Mouse (Mus musculus): ENCODE measurements around the gene Krt6a. TPM values are rescaled to one million over a fixed set of nuclear protein-coding genes. Genes with fewer than 3 reads are reported as not detected.
"Not testable (repeated sequence)": the region's sequence is repeated elsewhere in the genome, so short reads cannot be mapped to it uniquely, and the experiment has no call there.

Krt6a gene
- not detected for total RNA-seq (2021)
- long read RNA-seq, experiment 1, result 0 reads
- long read RNA-seq, experiment 2, result 0 reads

DNA sequence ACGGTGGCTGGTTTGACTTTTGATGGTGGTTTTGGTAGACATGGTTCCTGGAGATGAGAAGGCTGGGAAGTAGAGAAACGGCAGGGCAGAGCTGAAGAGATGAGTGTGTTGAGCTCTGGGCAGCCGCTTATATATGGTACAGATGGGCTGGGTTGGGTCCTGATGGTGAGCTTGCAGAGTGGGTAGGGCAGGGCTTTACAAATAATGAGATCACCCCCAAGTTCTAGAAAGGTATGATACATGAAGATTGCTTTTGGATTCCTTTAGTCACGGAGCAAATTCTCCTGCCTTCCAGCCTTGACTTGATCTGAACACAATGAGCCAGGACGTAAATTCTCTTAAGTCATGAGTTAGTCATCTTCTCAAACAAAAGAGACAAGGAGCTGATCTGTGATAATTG, at the start of gene Krt6a:
TSS of gene Krt6a (minus strand) at position 101 of the 400 bp plus-strand sequence.
- no peak for DNase-seq
- intact Hi-C loops (cut with DNase I), result no loop called here

GRCm38 (mm10) chr15:101742711-101743110, 48.6 kb upstream of the Krt6a start, which contains the start of gene Krt71:
Gene Krt71, minus strand, starts transcription at chr15:101743109.
- no peak for DNase-seq
- intact Hi-C loops (cut with DNase I), result no loop called here

- intact Hi-C loops (cut with DNase I), result no loop called here
- DNase-seq, result no peak
Measured at GRCm38 (mm10) chr15:101737786-101738185, 43.7 kb upstream of the Krt6a start.

GRCm38 (mm10) chr15:101730653-101731052, 36.5 kb upstream of the Krt6a start:
- intact Hi-C loops (cut with DNase I), result no loop called here
- no peak for DNase-seq

DNA sequence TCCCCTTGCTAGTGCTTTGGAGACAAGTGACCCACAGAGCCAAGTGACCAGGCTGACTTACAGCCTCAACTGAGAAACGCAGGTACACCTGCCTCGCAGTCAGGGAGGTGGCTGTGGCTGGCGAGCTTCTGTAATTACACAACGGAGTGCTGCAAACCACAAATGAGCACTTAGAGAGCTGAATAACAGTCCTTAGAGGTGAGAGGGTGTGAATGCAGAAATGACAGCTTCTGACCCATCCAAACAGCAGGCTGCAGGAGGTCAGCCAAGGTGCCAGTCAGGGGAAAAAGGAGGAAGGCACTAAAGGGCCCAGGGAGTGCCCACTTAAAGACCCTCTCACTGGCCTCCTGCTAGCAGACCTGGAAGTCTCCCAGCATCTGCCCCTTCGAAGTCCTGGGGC, 30.6 kb upstream of the Krt6a start:
- no peak for DNase-seq
- intact Hi-C loops (cut with DNase I), result no loop called here

GRCm38 (mm10) chr15:101715831-101716230, 21.7 kb upstream of the Krt6a start:
- no peak for DNase-seq
- intact Hi-C loops (cut with DNase I), result no loop called here

DNA sequence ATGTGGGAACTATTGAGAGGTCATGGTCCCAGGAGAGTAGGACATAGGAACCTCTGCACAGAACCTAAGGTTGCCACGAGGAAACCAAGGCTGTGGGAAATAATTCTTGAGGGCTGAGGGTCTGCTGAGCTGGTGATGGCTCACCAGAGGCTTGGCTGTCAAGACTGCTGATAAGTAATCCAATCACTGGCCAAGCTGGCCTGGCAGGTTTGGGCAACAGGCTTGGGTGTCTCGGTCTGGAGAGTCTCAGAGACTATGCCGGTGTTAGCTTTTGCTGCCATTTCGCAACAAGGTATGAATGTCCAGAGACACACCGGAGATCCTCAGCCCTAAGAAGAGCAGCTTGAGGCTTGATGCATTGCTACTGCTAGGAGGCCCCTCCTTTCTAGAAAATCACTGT, 20.2 kb upstream of the Krt6a start:
- intact Hi-C loops (cut with DNase I), result no loop called here
- DNase-seq, result no peak

DNA sequence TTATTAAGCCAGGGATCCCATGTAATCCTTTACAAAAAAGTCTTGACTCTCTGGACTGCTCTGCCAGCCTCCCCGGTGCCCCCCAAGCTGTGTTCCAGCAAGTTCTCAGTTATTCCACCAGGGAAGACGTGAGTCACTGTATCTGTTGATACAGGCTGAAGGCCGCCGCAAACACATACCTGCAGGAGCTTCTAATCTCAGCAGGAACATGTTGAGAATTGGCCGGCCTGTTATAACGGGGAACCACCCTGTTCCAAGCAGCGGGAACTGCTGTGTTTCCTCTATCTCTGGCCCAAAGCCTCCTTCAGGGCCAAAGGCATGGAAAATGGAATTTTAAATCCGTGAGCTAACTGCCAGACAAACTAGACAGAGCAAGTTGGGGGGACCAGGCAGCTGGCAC, 19.6 kb upstream of the Krt6a start:
- DNase-seq, result no peak
- intact Hi-C loops (cut with DNase I), result no loop called here

DNA sequence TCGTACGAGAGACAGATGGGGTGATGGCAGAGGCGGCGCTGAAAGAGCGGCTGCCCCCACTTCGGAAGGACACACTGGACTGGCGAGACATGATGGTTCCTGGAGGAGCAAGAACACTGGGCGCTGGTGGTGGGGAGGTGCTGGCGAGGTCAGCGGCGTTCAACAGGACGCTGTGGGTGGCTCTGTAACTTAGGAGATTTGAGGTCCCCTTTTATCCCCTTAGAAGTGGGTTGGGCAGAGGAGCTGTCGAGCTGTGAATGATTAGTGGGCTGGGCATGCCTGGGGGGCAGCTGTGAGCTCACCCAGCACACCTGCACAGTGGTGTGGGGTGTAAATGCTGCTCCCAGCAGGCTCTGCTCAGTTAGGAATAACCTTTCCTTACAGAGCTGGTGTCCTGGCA, 18.6 kb upstream of the Krt6a start, which contains the start of gene Krt5:
TSS of gene Krt5 (minus strand) at position 179 of the 400 bp plus-strand sequence.
- no peak for DNase-seq
- intact Hi-C loops (cut with DNase I), result no loop called here

- intact Hi-C loops (cut with DNase I), result no loop called here
- no peak for DNase-seq
Measured at GRCm38 (mm10) chr15:101708683-101709082, 14.6 kb upstream of the Krt6a start.

GRCm38 (mm10) chr15:101707454-101707853, 13.3 kb upstream of the Krt6a start:
- no peak for DNase-seq
- intact Hi-C loops (cut with DNase I), result no loop called here

- DNase-seq, result no peak
- intact Hi-C loops (cut with DNase I), result no loop called here
Measured at GRCm38 (mm10) chr15:101704066-101704465, 10.0 kb upstream of the Krt6a start.

- intact Hi-C loops (cut with DNase I), result no loop called here
Measured at GRCm38 (mm10) chr15:101702380-101702779, 8.3 kb upstream of the Krt6a start.

GRCm38 (mm10) chr15:101699866-101700265, 5.8 kb upstream of the Krt6a start:
- DNase-seq, result no peak
- intact Hi-C loops (cut with DNase I), result no loop called here

More at GRCm38 (mm10) chr15:101702380-101702779, 8.3 kb upstream of the Krt6a start:
- no peak for DNase-seq

DNA sequence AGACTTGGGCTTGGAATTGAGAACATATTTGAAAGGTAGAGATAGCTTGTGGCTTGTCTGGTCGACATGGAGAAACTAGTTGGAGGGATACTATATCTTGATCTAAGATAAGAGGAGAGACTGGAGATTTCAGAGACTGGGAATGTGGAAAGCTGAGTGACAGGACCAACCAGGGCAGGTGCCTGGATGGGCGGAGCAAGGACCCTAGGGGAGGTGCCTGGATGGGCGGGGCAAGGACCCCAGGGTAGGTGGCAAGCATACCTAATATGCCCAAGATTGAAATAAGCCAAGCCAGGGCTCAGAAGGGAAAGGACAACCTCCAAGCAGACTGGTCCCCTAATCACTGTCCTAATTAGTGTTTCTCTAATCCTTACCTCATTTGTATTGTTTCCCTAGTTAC, 5.1 kb upstream of the Krt6a start:
- DNase-seq, result no peak
- intact Hi-C loops (cut with DNase I), result no loop called here

GRCm38 (mm10) chr15:101697326-101698188, 3.5 kb upstream of the Krt6a start:
- intact Hi-C loops (cut with DNase I), result no loop called here
- no peak for DNase-seq

DNA sequence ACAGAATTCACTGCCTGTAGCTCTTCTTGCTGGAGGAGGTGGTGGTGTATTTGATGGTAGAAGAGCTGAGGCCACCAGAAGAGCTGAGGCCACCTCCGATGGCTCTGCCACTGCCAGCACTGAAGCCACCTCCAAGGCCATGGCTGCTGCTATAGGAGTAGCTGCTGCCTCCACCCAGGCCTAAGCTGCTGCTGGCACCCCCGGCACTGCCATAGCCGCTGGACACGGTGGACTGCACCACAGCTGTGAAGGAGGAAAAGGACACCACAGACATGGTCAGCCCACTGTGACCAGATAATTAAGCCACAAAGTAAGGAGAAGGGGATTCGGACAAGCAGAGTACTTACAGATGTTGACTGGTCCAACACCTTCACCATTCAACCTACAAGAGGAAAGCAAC, 3.6 kb downstream of the Krt6a start:
- DNase-seq; intact Hi-C loops (cut with DNase I): not testable (repeated sequence)

DNA sequence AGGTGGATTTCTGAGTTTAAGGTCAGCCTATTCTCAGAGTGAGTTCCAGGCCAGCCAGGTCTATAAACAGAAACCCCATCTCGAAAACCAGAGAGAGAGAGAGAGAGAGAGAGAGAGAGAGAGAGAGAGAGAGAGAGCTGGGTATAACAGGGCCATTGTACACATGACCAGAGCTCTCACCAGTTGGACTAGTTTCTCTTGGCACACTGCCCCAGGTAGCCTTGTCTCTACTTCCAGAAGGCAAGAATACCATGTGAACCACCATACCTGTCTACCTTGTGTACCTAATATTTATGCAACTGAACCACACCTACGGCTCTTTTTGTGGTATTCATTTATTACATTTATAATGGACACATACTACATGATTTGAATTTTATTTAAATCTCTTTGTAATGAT, 5.9 kb downstream of the Krt6a start:
- DNase-seq, result no peak
- intact Hi-C loops (cut with DNase I), result no loop called here

DNA sequence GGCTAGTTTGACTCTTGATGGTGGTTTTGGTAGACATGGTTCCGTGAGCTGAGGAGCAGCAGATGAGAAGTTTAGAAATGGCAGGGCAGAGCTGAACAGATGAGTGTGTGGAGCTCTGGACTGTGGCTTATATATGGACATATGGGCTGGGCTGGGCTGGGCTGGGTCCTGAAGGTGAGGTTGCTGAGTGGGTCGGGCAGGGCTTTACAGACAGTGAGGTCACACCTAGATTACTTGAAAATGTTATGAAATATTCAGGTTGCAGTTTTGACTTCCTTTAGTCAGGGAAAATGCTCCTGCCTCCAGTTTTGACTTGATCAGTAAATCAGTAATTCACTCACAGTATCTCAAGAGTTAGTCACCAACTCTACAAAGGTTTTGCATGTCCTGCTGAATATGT, 13.9 kb downstream of the Krt6a start, which contains the start of gene Krt6b:
TSS of gene Krt6b (minus strand) at position 101 of the 400 bp plus-strand sequence.
- DNase-seq, result no peak
- intact Hi-C loops (cut with DNase I), result no loop called here

- DNase-seq, result no peak
- intact Hi-C loops (cut with DNase I), result no loop called here
Measured at GRCm38 (mm10) chr15:101675978-101676377, 18.1 kb downstream of the Krt6a start.

DNA sequence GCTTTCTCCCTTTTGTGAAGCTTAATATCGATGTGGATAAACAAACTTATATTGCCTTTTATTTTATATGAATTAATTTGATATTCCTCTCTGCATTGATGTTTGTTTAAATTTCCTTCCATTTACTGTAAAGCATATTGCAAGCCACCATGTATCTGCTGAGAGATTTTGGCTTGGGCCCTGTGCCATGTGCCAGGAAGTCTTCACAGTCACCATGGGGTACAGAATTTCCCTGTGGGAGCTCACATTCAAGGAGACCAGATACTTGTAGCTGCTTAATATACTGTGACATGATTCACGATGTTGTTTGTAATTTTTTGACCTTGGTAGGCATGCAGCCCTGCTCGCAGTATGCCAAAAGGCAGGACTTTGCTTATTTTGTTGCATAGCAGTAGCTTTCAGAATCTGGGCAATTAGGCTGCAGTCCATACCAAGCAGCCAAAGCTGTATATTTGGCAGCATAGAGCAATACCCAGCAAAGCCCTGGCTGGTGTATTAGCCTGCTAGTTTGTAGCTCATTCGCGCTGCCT, 41.3 kb downstream of the Krt6a start:
- DNase-seq, result no peak
- intact Hi-C loops (cut with DNase I), result no loop called here

- DNase-seq, result no peak
- intact Hi-C loops (cut with DNase I), result no loop called here
Measured at GRCm38 (mm10) chr15:101647280-101647679, 46.8 kb downstream of the Krt6a start, which contains the start of gene Gm5478. Gene Gm5478, minus strand, starts transcription at chr15:101647380.

Data from gastrocnemius, postnatal 36 days (tissue).